Mouse (Mus musculus) heart, embryonic 10.5 days (tissue): ENCODE results near the gene Cd52. TPM values are rescaled to one million over a fixed set of nuclear protein-coding genes. Genes with fewer than 3 reads are reported as not detected.

Source experiments
- DNase-seq: peaks from one replicate; pipeline ENCODE4 v3.0.0-alpha.2; 2017; ENCODE audit warnings: low spot score
- H3K27ac ChIP-seq: fragments of 300-500 bp; sonication (generic); 2 replicates; pipeline ENCODE4 v1.5.1; 2016; ENCODE audit warnings: mild to moderate bottlenecking
- H3K27me3 ChIP-seq: fragments of 300-500 bp; sonication (generic); 2 replicates; pipeline ENCODE4 v1.6.1; 2016; ENCODE audit warnings: mild to moderate bottlenecking; ENCODE audit not compliant: poor library complexity, insufficient read depth, severe bottlenecking
- H3K36me3 ChIP-seq: fragments of 300-500 bp; sonication (generic); 2 replicates; pipeline ENCODE4 v1.6.1; 2016; ENCODE audit warnings: mild to moderate bottlenecking, moderate library complexity
- H3K4me1 ChIP-seq: fragments of 300-500 bp; sonication (generic); 2 replicates; pipeline ENCODE4 v1.6.1; 2016; ENCODE audit warnings: mild to moderate bottlenecking
- H3K4me3 ChIP-seq: fragments of 300-500 bp; sonication (generic); 2 replicates; pipeline ENCODE4 v1.5.1; 2016; ENCODE audit warnings: mild to moderate bottlenecking, moderate library complexity
- H3K9me3 ChIP-seq: fragments of 300-500 bp; sonication (generic); 2 replicates; pipeline ENCODE4 v1.6.1; 2016; ENCODE audit warnings: mild to moderate bottlenecking, moderate library complexity
- WGBS: fragments of 180-500 bp; shearing (Covaris S2); methylation state at CpG from one replicate; pipeline ENCODE4 v1.1.7; 2016; 5-methylcytosine and 5-hydroxymethylcytosine counted together
- polyA plus RNA-seq: library from polyadenylated mRNA; unstranded; fragments of >200 nt; fragmentation: Nextera tagmentation; extraction: Ambion mirVana; gene quantifications from 2 replicates; pipeline ENCODE4 v1.2.1, GENCODE M21; 2016

Cd52 gene
- polyA plus RNA-seq, 1 experiment from 2014 or later = 4.2 TPM

- peaks cover 59% of the 10 kb centered on the region for H3K4me1 ChIP-seq
- H3K36me3 ChIP-seq = no peaks in the 10 kb centered on the region
- H3K9me3 ChIP-seq = no peaks in the 10 kb centered on the region
- no peak overlapping the region for H3K4me3 ChIP-seq
- no peak for DNase-seq
- 84% methylated on average over 16 of the region's 16 CpGs for WGBS
- no peaks in the 10 kb centered on the region for H3K27me3 ChIP-seq
- 0 out of 2 replicates have a peak overlapping the region, but pooled peaks have one; percentile 16 for H3K27ac ChIP-seq
Observed at GRCm38 (mm10) chr4:134115215-134116144, 20.6 kb upstream of the Cd52 start.

GRCm38 (mm10) chr4:134114038-134114437 lies 19.2 kb upstream of the Cd52 start:
- no peaks in the 10 kb centered on the region for H3K9me3 ChIP-seq
- 0 out of 2 replicates have a peak overlapping the region, but pooled peaks have one; percentile 19 for H3K27ac ChIP-seq
- H3K4me3 ChIP-seq = no peak overlapping the region
- WGBS = 90% methylated on average over 4 of the region's 4 CpGs
- H3K27me3 ChIP-seq = no peaks in the 10 kb centered on the region
- peaks cover 64% of the 10 kb centered on the region for H3K4me1 ChIP-seq
- H3K36me3 ChIP-seq = no peaks in the 10 kb centered on the region
- DNase-seq = no peak

- Histone ChIP-seq H3K9me3 (no peaks in the 10 kb centered on the region), H3K4me3 (no peak overlapping the region), H3K27ac (peak overlapping the region; percentile 44; the same call in 1 of the 2 replicates), H3K27me3 (no peaks in the 10 kb centered on the region), H3K4me1 (peaks cover 65% of the 10 kb centered on the region), H3K36me3 (no peaks in the 10 kb centered on the region)
- no peak for DNase-seq
- 51% methylated on average over 10 of the region's 10 CpGs for WGBS
Observed at GRCm38 (mm10) chr4:134113356-134113994, 18.6 kb upstream of the Cd52 start.

GRCm38 (mm10) chr4:134112403-134112802 lies 17.5 kb upstream of the Cd52 start:
- H3K36me3 ChIP-seq = no peaks in the 10 kb centered on the region
- no peaks in the 10 kb centered on the region for H3K9me3 ChIP-seq
- H3K4me3 ChIP-seq = no peak overlapping the region
- no peak for DNase-seq
- H3K27ac ChIP-seq = 0 out of 2 replicates have a peak overlapping the region, but pooled peaks have one; percentile 4
- WGBS = 64% methylated on average over 6 of the region's 6 CpGs
- H3K27me3 ChIP-seq = no peaks in the 10 kb centered on the region
- peaks cover 66% of the 10 kb centered on the region for H3K4me1 ChIP-seq

GRCm38 (mm10) chr4:134110653-134111052 lies 15.8 kb upstream of the Cd52 start:
- no peak for DNase-seq
- Histone ChIP-seq H3K36me3 (no peaks in the 10 kb centered on the region), H3K27ac (no peak overlapping the region), H3K4me3 (no peak overlapping the region), H3K4me1 (peaks cover 66% of the 10 kb centered on the region), H3K27me3 (no peaks in the 10 kb centered on the region), H3K9me3 (no peaks in the 10 kb centered on the region)
- 40% methylated on average over 3 of the region's 3 CpGs for WGBS

GRCm38 (mm10) chr4:134108196-134108595 lies 13.3 kb upstream of the Cd52 start:
- peaks cover 53% of the 10 kb centered on the region for H3K4me1 ChIP-seq
- no peak overlapping the region for H3K4me3 ChIP-seq
- no peaks in the 10 kb centered on the region for H3K36me3 ChIP-seq
- WGBS = 53% methylated on average over 5 of the region's 5 CpGs
- no peaks in the 10 kb centered on the region for H3K9me3 ChIP-seq
- peak overlapping the region; percentile 24; the same call in 1 of the 2 replicates for H3K27ac ChIP-seq
- H3K27me3 ChIP-seq = no peaks in the 10 kb centered on the region
- DNase-seq = no peak

- no peak overlapping the region for H3K27ac ChIP-seq
- no peak overlapping the region for H3K4me3 ChIP-seq
- no peaks in the 10 kb centered on the region for H3K27me3 ChIP-seq
- DNase-seq = no peak
- peaks cover 52% of the 10 kb centered on the region for H3K4me1 ChIP-seq
- no peaks in the 10 kb centered on the region for H3K9me3 ChIP-seq
- 85% methylated on average over 7 of the region's 7 CpGs for WGBS
- no peaks in the 10 kb centered on the region for H3K36me3 ChIP-seq
Observed at GRCm38 (mm10) chr4:134107730-134108129, 12.8 kb upstream of the Cd52 start.

GRCm38 (mm10) chr4:134106105-134106504 lies 11.2 kb upstream of the Cd52 start:
- no peak overlapping the region for H3K4me3 ChIP-seq
- no peak for DNase-seq
- WGBS = 57% methylated on average over 7 of the region's 7 CpGs
- peaks cover 40% of the 10 kb centered on the region for H3K4me1 ChIP-seq
- no peaks in the 10 kb centered on the region for H3K36me3 ChIP-seq
- H3K27me3 ChIP-seq = no peaks in the 10 kb centered on the region
- no peak overlapping the region for H3K27ac ChIP-seq
- H3K9me3 ChIP-seq = no peaks in the 10 kb centered on the region

- 3% methylated on average over 21 of the region's 21 CpGs for WGBS
- H3K4me1 ChIP-seq = peaks cover 17% of the 10 kb centered on the region
- no peaks in the 10 kb centered on the region for H3K36me3 ChIP-seq
- H3K4me3 ChIP-seq = peak overlapping the region; percentile 78
- no peaks in the 10 kb centered on the region for H3K27me3 ChIP-seq
- H3K9me3 ChIP-seq = no peaks in the 10 kb centered on the region
- peak overlapping the region; percentile 74 for H3K27ac ChIP-seq
- DNase-seq = no peak
Observed at GRCm38 (mm10) chr4:134102742-134103119, 7.8 kb upstream of the Cd52 start.

GRCm38 (mm10) chr4:134101979-134102741 lies 7.3 kb upstream of the Cd52 start, which contains the start of gene Ubxn11:
Ubxn11 (plus strand) TSS chr4:134102570.
- H3K9me3 ChIP-seq = no peaks in the 10 kb centered on the region
- H3K27ac ChIP-seq = peak within 1 kb of the TSS; percentile 74
- peak within 1 kb of the TSS; percentile 78 for H3K4me3 ChIP-seq
- no peaks in the 10 kb centered on the region for H3K36me3 ChIP-seq
- no peaks in the 10 kb centered on the region for H3K27me3 ChIP-seq
- peaks cover 17% of the 10 kb centered on the region for H3K4me1 ChIP-seq
- WGBS = 15% methylated on average over 34 of the region's 34 CpGs
- DNase-seq = peak; percentile 97

- Histone ChIP-seq H3K27ac (no peak overlapping the region), H3K9me3 (no peaks in the 10 kb centered on the region), H3K4me1 (peaks cover 12% of the 10 kb centered on the region), H3K36me3 (no peaks in the 10 kb centered on the region), H3K27me3 (no peaks in the 10 kb centered on the region), H3K4me3 (no peak overlapping the region)
- no peak for DNase-seq
- 71% methylated on average over 4 of the region's 4 CpGs for WGBS
Observed at GRCm38 (mm10) chr4:134100245-134100644, 5.4 kb upstream of the Cd52 start.

GRCm38 (mm10) chr4:134098628-134099027 lies 3.7 kb upstream of the Cd52 start:
- Histone ChIP-seq H3K36me3 (no peaks in the 10 kb centered on the region), H3K9me3 (no peaks in the 10 kb centered on the region), H3K27ac (no peak overlapping the region; the same call in 1 of the 2 replicates), H3K4me1 (peaks cover 12% of the 10 kb centered on the region), H3K27me3 (no peaks in the 10 kb centered on the region), H3K4me3 (no peak overlapping the region)
- DNase-seq = no peak
- WGBS = 42% methylated on average over 8 of the region's 8 CpGs
